Mouse (Mus musculus) liver, postnatal 0 days (tissue): ENCODE results near the gene Cul4b.

Experiments
- CTCF ChIP-seq: sonication (generic); IDR thresholded peaks from 2 replicates; pipeline ENCODE4 v1.5.1; 2016; ENCODE audit warnings: antibody characterized with exemption, low read depth
- EP300 ChIP-seq: IDR thresholded peaks from 2 replicates; pipeline ENCODE4 v1.6.1; 2016; ENCODE audit warnings: antibody characterized with exemption, low read depth, mild to moderate bottlenecking

DNA sequence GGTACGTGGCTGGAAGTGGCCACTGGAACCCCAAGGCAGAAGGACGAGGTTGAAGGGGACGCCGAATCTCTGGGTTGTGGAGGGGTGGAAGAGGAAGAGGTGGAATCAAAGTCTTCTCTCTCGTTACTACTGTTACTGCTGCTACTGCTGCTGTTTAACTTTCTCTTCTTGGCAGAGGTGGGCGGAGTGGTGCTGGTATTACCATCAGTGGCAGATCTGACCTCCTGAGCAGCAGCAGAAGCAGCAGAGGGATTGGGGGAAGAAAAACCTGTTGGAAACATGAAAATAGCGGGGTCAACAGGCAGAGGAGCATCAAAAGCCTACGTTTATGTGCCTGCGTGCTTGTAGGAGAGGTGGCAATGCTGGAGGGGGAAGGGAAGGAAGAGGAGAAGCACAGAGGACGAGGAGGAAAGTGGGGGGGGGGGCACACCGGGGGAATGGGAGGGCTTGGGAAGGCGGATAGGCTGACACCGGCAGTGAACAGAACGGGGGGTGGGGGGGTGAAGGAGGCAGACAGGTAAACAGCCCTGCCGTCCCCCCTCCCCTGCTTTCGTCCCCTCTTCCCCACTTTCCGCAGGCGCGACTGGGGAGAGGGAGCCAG, 12.0 kb downstream of the Cul4b start:
- TF ChIP-seq CTCF (no peak), EP300 (no peak)
